Mouse (Mus musculus): ENCODE data around the gene Ift27. TPM values are rescaled to one million over a fixed set of nuclear protein-coding genes. Genes with fewer than 3 reads are reported as not detected.
A peak's percentile ranks its signal among the peaks of the same experiment; 100 is the strongest.

The Ift27 gene
- total and polyA plus RNA-seq, 2 experiments from 2014 or later: 37.3 to 116 TPM

DNA sequence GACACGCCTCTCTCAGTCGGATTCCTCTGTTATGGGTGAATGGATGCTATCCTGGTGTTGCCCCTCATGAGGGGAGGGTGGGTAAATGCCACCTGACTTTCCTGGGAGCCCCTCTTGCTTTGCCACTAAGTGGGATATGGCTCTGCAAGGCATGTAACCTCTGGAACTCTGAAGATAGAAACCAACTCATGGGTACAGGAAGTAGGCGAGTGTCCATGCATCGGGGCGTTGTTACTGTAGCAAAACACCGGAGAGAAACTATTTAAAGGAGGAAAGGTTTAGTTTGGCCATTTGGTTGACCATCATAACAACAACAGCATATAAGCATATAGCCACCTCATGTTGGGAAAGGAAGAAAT, 959 bp upstream of the Ift27 start:
- Histone ChIP-seq H3K4me3 (ENCODE audit: low read depth, low read length) (peak overlapping the region; percentile 36), H3K9me3 (ENCODE audit: low read length) (no peaks in the 10 kb centered on the region), H3K27me3 (ENCODE audit: insufficient read depth, low read length) (no peaks in the 10 kb centered on the region), H3K9ac (replicated peaks; ENCODE audit: low read length, poor library complexity, severe bottlenecking) (peak overlapping the region; percentile 67), H3K36me3 (ENCODE audit: insufficient read depth, low read length) (no peaks in the 10 kb centered on the region), H3K27ac (ENCODE audit: low read depth, low read length) (peak overlapping the region; percentile 78), H3K4me2 (ENCODE audit: low read depth, low read length, poor library complexity, severe bottlenecking) (peak overlapping the region; percentile 47), H3K4me1 (ENCODE audit: insufficient read depth, low read length) (peaks cover 19% of the 10 kb centered on the region)
- DNase-seq (ENCODE audit: low spot score) (no peak), ATAC-seq (ENCODE audit: low FRiP score) (no peak)
- no peak for TF ChIP-seq CTCF (IDR thresholded peaks at IDR 0.05)
- WGBS: 70% methylated on average over 6 of the region's 6 CpGs

DNA sequence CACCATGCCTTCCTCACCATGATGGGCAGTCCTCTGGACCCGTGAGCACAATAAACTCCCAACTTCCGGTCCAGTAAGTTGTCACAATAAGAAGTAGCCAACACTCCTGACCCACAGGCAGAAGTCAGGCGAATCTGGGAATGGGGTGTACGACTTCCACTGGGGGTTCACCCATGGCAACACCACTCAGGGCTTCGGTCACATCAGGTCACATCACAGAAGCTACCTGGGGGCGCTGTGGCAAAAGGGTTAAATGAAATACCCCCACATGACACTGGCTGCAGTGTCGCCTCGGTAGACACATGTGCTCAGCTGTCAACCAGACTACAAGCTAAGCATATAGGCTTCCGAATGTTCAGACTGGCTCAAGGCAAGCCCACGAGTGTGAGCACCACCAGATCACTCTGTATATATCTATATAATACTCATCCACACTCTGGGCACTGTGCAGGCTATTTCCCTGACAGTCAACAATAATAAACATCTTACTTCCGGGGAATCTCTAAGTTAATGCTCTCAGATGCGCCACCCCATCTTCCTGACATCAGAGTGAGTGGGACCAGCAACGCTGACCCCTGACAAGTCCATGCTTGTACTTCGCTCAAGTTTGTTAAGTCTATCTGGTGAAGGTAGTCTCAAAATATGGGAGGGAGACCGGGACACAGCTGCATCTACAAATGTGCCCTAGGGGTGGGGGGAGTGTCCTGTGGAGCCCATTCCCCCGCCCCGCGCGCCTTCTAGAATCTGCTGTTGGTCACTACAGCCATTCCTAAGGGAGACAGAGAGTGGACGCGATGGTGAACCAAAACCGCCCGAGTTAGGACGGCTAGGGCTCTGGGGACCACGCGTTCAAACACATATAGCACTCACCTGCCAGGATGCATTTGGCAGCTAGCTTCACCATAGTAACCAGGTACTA, 749 bp downstream of the Ift27 start:
- Histone ChIP-seq H3K27me3 (ENCODE audit: insufficient read depth, low read length) (no peaks in the 10 kb centered on the region), H3K4me1 (ENCODE audit: insufficient read depth, low read length) (peaks cover 19% of the 10 kb centered on the region), H3K4me2 (ENCODE audit: low read depth, low read length, poor library complexity, severe bottlenecking) (peak overlapping the region; percentile 97), H3K9ac (replicated peaks; ENCODE audit: low read length, poor library complexity, severe bottlenecking) (peak overlapping the region; percentile 76), H3K9me3 (ENCODE audit: low read length) (no peaks in the 10 kb centered on the region), H3K36me3 (ENCODE audit: insufficient read depth, low read length) (no peaks in the 10 kb centered on the region), H3K27ac (ENCODE audit: low read depth, low read length) (peak overlapping the region; percentile 62), H3K4me3 (ENCODE audit: low read depth, low read length) (peak overlapping the region; percentile 71)
- ATAC-seq (ENCODE audit: low FRiP score): no peak
- WGBS: 23% methylated on average over 26 of the region's 26 CpGs
- no peak for DNase-seq (ENCODE audit: low spot score)
- no peak for TF ChIP-seq CTCF (IDR thresholded peaks at IDR 0.05)

DNA sequence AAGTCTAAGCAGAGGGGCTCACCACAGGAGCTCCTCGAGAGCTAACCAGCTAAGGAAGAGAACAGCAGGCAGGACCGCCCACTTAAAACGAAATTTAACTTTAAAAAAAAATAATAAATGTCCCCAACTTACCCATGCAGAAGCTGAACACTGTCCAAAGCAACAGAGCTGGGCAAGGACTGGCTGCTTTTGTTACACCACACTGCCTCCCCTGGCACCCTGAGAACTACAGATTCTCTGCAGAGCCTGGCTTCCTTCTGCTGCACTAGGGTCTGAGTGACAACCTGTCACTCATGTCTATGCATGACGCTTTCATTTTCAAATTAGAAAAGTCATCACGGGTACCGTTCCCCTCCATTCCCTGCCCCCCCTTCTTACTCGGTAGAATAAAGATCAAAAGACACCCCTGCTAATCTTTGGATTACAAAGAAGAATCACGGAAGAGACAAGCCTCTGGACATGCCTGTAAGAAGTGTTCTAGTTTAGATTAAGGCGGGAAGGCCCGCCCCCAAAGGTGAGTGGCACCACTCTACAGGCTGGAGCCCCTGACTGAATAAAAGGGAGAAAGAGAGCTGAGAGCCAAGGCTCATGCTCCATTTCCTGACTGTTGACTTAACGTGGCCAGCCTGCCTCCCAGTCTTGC, 1.5 kb downstream of the Ift27 start:
- peak; percentile 58 for TF ChIP-seq CTCF (IDR thresholded peaks at IDR 0.05)
- Histone ChIP-seq H3K9me3 (ENCODE audit: low read length) (no peaks in the 10 kb centered on the region), H3K4me2 (ENCODE audit: low read depth, low read length, poor library complexity, severe bottlenecking) (peak overlapping the region; percentile 97), H3K36me3 (ENCODE audit: insufficient read depth, low read length) (0 out of 2 replicates have a peak, but pooled peaks cover 3% of the 10 kb centered on the region), H3K27ac (ENCODE audit: low read depth, low read length) (no peak overlapping the region), H3K4me3 (ENCODE audit: low read depth, low read length) (no peak overlapping the region), H3K9ac (replicated peaks; ENCODE audit: low read length, poor library complexity, severe bottlenecking) (no peak overlapping the region), H3K4me1 (ENCODE audit: insufficient read depth, low read length) (peaks cover 19% of the 10 kb centered on the region; the same call in 1 of the 2 replicates), H3K27me3 (ENCODE audit: insufficient read depth, low read length) (no peaks in the 10 kb centered on the region)
- DNase-seq (ENCODE audit: low spot score): peak; percentile 67
- 60% methylated on average over 11 of the region's 11 CpGs for WGBS
- ATAC-seq (ENCODE audit: low FRiP score): no peak

DNA sequence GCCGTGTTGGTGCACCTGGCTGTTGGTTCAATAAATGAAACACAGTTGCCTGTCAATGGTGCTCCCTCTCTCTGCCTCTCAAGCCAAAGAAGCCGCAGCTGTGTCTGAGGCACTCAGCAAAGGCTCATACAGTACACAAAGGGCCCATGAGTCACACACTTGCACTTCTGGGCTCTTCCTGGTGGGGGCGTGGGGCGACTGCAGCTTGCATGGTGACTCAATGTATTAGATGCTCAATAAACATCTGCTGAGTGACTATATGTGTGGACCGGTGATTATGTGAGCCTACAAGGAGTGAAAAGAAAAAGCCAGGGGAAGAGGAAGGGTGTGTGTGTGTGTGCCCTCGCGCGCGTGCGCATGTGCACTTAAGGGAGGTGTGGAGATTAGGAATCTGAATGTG, 2.3 kb downstream of the Ift27 start:
- H3K9me3 ChIP-seq (ENCODE audit: low read length): no peaks in the 10 kb centered on the region

DNA sequence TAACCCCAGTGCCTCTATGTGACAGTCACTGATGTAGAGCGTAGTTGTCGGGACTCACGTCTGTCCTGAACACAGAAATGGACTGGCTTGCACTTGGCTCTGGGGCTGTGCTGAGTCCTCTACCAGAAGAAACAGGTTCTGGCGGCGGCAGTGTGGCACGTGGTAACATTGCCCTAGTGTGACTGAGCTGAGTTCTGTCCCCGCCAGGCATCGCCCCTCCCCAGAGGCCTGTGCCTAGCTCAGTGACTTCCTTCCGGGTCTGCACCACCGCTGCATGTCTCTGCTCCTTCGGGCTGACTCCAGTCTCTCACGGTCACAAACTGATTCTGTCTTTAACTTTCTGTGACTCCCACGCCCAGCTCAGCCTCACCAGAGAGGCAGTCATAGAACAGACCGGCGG, 3.2 kb downstream of the Ift27 start:
- Histone ChIP-seq H3K27me3 (ENCODE audit: insufficient read depth, low read length) (no peaks in the 10 kb centered on the region), H3K4me2 (ENCODE audit: low read depth, low read length, poor library complexity, severe bottlenecking) (no peak overlapping the region), H3K4me1 (ENCODE audit: insufficient read depth, low read length) (peaks cover 19% of the 10 kb centered on the region; the same call in 1 of the 2 replicates), H3K9me3 (ENCODE audit: low read length) (no peaks in the 10 kb centered on the region), H3K4me3 (ENCODE audit: low read depth, low read length) (no peak overlapping the region), H3K9ac (replicated peaks; ENCODE audit: low read length, poor library complexity, severe bottlenecking) (no peak overlapping the region), H3K27ac (ENCODE audit: low read depth, low read length) (no peak overlapping the region), H3K36me3 (ENCODE audit: insufficient read depth, low read length) (0 out of 2 replicates have a peak, but pooled peaks cover 3% of the 10 kb centered on the region)
- DNase-seq (ENCODE audit: low spot score) (no peak), ATAC-seq (ENCODE audit: low FRiP score) (no peak)
- no peak for TF ChIP-seq CTCF (IDR thresholded peaks at IDR 0.05)
- 92% methylated on average over 15 of the region's 15 CpGs for WGBS

More for the DNA sequence above, 2.3 kb downstream of the Ift27 start:
- no peak for ATAC-seq (ENCODE audit: low FRiP score)
- Histone ChIP-seq H3K36me3 (ENCODE audit: insufficient read depth, low read length) (0 out of 2 replicates have a peak, but pooled peaks cover 3% of the 10 kb centered on the region), H3K27me3 (ENCODE audit: insufficient read depth, low read length) (no peaks in the 10 kb centered on the region), H3K4me1 (ENCODE audit: insufficient read depth, low read length) (peaks cover 19% of the 10 kb centered on the region; the same call in 1 of the 2 replicates), H3K27ac (ENCODE audit: low read depth, low read length) (no peak overlapping the region), H3K4me3 (ENCODE audit: low read depth, low read length) (no peak overlapping the region), H3K9ac (replicated peaks; ENCODE audit: low read length, poor library complexity, severe bottlenecking) (no peak overlapping the region), H3K4me2 (ENCODE audit: low read depth, low read length, poor library complexity, severe bottlenecking) (no peak overlapping the region)
- no peak for DNase-seq (ENCODE audit: low spot score)
- peak; percentile 14; the same call in 1 of the 2 replicates for TF ChIP-seq CTCF (IDR thresholded peaks at IDR 0.05)
- 91% methylated on average over 10 of the region's 10 CpGs for WGBS
